Mouse (Mus musculus) small intestine, adult 2 months (tissue): ENCODE data around the gene Ube2r2.

Experiments used
- CTCF ChIP-seq: fragments of 200-500 bp; IDR thresholded peaks from 2 replicates; pipeline ENCODE4 v1.5.1; 2012; ENCODE audit warnings: low read depth, mild to moderate bottlenecking, control low read depth, inconsistent platforms, low read length, moderate library complexity, mixed read lengths; ENCODE audit not compliant: insufficient replicate concordance, insufficient read length; ENCODE audit errors: extremely low read depth
- POLR2A ChIP-seq: fragments of 200-500 bp; IDR thresholded peaks from 2 replicates; pipeline ENCODE4 v1.6.1; 2012; ENCODE audit warnings: low read depth, mild to moderate bottlenecking, control low read depth, inconsistent platforms, low read length, moderate library complexity

DNA sequence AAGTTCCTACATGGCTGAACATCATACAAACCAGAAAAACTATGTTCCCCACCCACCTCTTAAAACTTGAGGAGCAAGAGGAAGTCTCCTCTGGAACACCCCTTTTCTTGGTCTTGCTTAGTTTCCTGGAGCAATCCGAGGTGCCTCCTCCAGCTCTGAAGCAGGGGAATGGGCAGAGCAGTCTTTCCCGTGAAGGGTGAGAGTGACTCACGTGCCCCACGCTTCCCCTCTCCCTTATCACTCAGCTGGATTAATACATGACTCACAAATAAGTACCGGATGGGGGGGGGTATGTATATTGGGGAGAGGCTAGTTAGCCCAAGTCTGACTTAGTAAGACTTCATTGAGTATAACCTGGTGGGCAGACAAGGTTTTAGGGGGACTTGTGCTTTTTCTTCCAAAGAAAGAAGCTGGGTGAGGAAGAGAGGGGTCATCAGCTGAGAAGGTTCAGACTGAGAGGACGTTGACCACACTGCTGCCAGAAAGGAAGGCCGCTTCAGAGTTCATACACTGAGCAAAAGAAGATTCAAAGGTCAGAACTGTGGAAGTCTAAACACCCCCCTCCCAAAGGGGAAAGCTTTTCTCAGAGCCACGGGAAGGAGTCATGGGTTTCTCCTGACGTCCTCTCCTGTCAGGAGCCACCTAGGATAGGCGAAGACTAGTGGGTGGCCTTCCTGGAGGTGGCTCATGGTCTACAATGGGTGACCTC lies 26.7 kb upstream of the Ube2r2 start:
- no peak for TF ChIP-seq CTCF
- no peak for TF ChIP-seq POLR2A
